Mouse (Mus musculus) heart, embryonic 14.5 days (tissue): ENCODE measurements around the gene Gm47841. TPM values are rescaled to one million over a fixed set of nuclear protein-coding genes. Genes with fewer than 3 reads are reported as not detected.

Experiments used
- ATAC-seq: fragments of 200-750 bp; cut with Nextera tagmentation; 2 replicates; pipeline ENCODE4 v1.8.0; 2017; ENCODE audit warnings: low read depth, moderate TSS enrichment; ENCODE audit not compliant: insufficient number of reproducible peaks, insufficient read depth, low FRiP score
- H3K27ac ChIP-seq, 2 experiments: fragments of 200-500 bp in 1 of 2; fragments of 300-500 bp in 1 of 2; sonication (generic) in 1 of 2; replicated peaks in 1 of 2; 2 replicates each; pipeline ENCODE4 v1.5.1; 2012 to 2014; ENCODE audit warnings: low read depth in 2 of 2, low read length in 2 of 2, control low read depth in 1 of 2, mild to moderate bottlenecking in 1 of 2, mixed read lengths in 1 of 2; ENCODE audit not compliant: control insufficient read depth in 1 of 2, insufficient read depth in 1 of 2
- H3K27me3 ChIP-seq: fragments of 300-500 bp; sonication (generic); 2 replicates; pipeline ENCODE4 v1.6.1; 2014; ENCODE audit warnings: mild to moderate bottlenecking, low read length, control low read depth; ENCODE audit not compliant: control insufficient read depth, insufficient read depth
- H3K36me3 ChIP-seq: fragments of 300-500 bp; sonication (generic); 2 replicates; pipeline ENCODE4 v1.6.1; 2014; ENCODE audit warnings: mild to moderate bottlenecking, control low read depth, low read length, mixed read lengths; ENCODE audit not compliant: control insufficient read depth, insufficient read depth
- H3K4me1 ChIP-seq, 2 experiments: fragments of 200-500 bp in 1 of 2; fragments of 300-500 bp in 1 of 2; sonication (generic) in 1 of 2; 2 replicates each; pipeline ENCODE4 v1.6.1; 2012 to 2014; ENCODE audit warnings: low read length in 2 of 2, control low read depth in 1 of 2, mixed read lengths in 1 of 2; ENCODE audit not compliant: control insufficient read depth in 2 of 2, insufficient read depth in 2 of 2
- H3K4me2 ChIP-seq: fragments of 300-500 bp; sonication (generic); 2 replicates; pipeline ENCODE4 v1.6.1; 2014; ENCODE audit warnings: mild to moderate bottlenecking, low read length
- H3K4me3 ChIP-seq, 2 experiments: fragments of 200-500 bp in 1 of 2; fragments of 300-500 bp in 1 of 2; sonication (generic) in 1 of 2; 2 replicates each; pipeline ENCODE4 v1.5.1; 2012 to 2014; ENCODE audit warnings: low read length in 2 of 2, mild to moderate bottlenecking in 2 of 2, control low read depth in 1 of 2, low read depth in 1 of 2, moderate library complexity in 1 of 2; ENCODE audit not compliant: control insufficient read depth in 1 of 2, insufficient read depth in 1 of 2
- H3K9ac ChIP-seq: fragments of 300-500 bp; sonication (generic); 2 replicates; pipeline ENCODE4 v1.6.1; 2014; ENCODE audit warnings: mild to moderate bottlenecking, low read length
- H3K9me3 ChIP-seq: fragments of 300-500 bp; sonication (generic); 2 replicates; pipeline ENCODE4 v1.6.1; 2016; ENCODE audit warnings: low read length, control low read depth; ENCODE audit not compliant: control insufficient read depth
- WGBS: fragments of 180-500 bp; shearing (Covaris S2); extraction: QIAGEN DNeasy Blood & Tissue Kit; methylation state at CpG from one replicate; pipeline ENCODE4 v1.1.7; 2014; 5-methylcytosine and 5-hydroxymethylcytosine counted together
- polyA plus RNA-seq: library from polyadenylated mRNA; unstranded; fragments of >200 nt; fragmentation: Nextera tagmentation; extraction: Ambion mirVana; gene quantifications from 2 replicates; pipeline ENCODE4 v1.2.1, GENCODE M21; 2014

Gm47841 gene
- polyA plus RNA-seq, 1 experiment from 2014 or later: not detected

DNA sequence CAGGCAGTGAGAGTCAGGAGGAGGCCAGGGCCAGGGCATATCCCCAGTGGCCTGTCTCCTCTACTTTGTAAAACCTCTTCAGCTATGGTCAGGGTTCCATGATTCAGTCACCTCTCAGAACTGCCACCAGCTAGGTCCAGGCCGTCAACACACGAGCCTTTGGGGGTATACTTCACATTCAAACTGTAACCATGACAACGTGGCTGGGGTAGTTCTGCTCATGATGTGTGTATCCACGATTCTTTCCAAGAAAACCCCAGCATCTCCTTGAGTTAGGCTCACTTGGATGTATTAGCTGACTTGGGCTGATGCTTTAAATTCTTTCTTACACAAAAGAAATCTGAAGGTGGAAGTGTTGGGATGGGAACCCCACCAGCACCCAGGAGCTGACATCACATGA, 41.1 kb upstream of the Gm47841 start:
- ATAC-seq: no peak
- no peak overlapping the region for H3K4me2 ChIP-seq
- peaks cover 0 to 6% of the 10 kb centered on the region in 2 experiments; a peak in 1 of 4 replicates for H3K4me1 ChIP-seq
- H3K36me3 ChIP-seq: no peaks in the 10 kb centered on the region
- H3K27ac ChIP-seq: no peak overlapping the region
- H3K9me3 ChIP-seq: no peaks in the 10 kb centered on the region
- WGBS: 70% methylated on average over 4 of the region's 4 CpGs
- no peaks in the 10 kb centered on the region for H3K27me3 ChIP-seq
- H3K9ac ChIP-seq: no peak overlapping the region
- no peak overlapping the region for H3K4me3 ChIP-seq

DNA sequence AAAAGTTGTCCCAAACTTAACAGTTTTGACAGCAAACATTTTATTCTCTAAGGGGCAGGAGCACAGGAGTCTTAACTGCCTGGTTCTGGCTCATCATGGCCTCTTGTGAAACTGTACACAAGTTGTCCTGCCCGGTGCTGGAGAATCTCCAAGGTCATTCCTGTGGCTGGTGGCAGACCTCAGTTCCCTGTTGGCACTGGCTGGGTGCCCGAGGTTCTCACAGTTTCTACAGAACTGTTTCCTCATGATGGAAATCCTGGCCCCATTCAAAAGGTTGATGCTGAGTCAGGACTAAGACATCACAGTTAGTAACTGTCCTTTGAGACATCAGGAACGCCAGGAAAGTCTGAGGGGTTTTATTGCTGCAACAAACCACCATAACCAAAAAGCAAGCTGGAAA, 39.8 kb upstream of the Gm47841 start:
- 61% methylated on average over 3 of the region's 3 CpGs for WGBS
- Histone ChIP-seq H3K4me2 (no peak overlapping the region), H3K9ac (no peak overlapping the region), H3K27me3 (no peaks in the 10 kb centered on the region), H3K27ac (no peak overlapping the region), H3K9me3 (no peaks in the 10 kb centered on the region), H3K4me1 (no peaks in the 10 kb centered on the region), H3K36me3 (no peaks in the 10 kb centered on the region), H3K4me3 (no peak overlapping the region)
- no peak for ATAC-seq

DNA sequence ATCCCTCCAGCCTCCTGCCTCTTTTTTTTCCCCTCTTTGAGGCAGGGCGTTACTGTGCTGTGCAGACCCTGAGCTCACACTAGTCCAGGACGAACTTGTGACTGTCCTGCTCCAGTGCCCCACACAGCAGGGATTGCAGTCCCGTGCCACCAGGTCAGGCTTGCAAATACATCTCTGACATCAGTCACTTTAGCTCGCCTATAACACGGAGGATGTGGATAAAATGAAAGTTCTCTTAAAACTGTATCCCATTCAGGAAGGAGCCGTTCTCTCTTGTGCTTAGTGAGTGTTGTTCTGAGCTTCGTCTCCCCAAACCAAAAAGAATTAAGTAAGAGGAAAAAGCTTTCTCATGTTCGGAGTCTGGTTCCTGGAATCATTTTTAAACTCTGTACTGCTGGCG, 39.3 kb upstream of the Gm47841 start:
- Histone ChIP-seq H3K4me3 (no peak overlapping the region), H3K9ac (no peak overlapping the region), H3K9me3 (no peaks in the 10 kb centered on the region), H3K36me3 (no peaks in the 10 kb centered on the region), H3K4me1 (no peaks in the 10 kb centered on the region), H3K27me3 (no peaks in the 10 kb centered on the region), H3K4me2 (no peak overlapping the region), H3K27ac (no peak overlapping the region)
- 73% methylated on average over 9 of the region's 9 CpGs for WGBS
- ATAC-seq: no peak

DNA sequence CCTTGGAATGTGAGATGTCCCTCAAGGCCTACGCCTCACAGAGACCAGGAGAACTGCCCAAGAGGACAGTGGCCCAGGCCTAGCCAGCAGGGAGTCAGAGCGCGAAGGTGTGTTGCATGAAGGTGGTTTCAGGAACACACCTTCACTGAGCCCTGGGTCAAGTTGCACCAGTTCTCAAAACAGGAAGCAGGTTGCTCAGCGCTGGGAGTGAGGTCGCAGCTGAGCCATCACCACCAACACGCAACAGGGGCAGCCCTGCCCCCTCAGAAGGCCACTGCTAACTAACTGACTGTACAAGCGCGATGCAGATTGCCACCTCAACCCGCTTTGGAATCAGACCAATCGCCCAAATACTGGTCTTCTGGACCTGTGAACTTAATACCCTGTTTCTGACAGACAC, 37.3 kb upstream of the Gm47841 start:
- no peak for ATAC-seq
- 56% methylated on average over 10 of the region's 10 CpGs for WGBS
- H3K9me3 ChIP-seq: no peaks in the 10 kb centered on the region
- H3K27me3 ChIP-seq: no peaks in the 10 kb centered on the region
- no peak overlapping the region for H3K4me2 ChIP-seq
- no peaks in the 10 kb centered on the region for H3K36me3 ChIP-seq
- peaks cover 0 to 4% of the 10 kb centered on the region in 2 experiments; a peak in 2 of 4 replicates for H3K4me1 ChIP-seq
- no peak overlapping the region for H3K4me3 ChIP-seq
- no peak overlapping the region for H3K27ac ChIP-seq
- no peak overlapping the region for H3K9ac ChIP-seq

GRCm38 (mm10) chr15:101082236-101082635, 35.0 kb upstream of the Gm47841 start:
- Histone ChIP-seq H3K9me3 (no peaks in the 10 kb centered on the region), H3K27me3 (peaks cover 8% of the 10 kb centered on the region), H3K4me2 (no peak overlapping the region), H3K9ac (no peak overlapping the region), H3K27ac (no peak overlapping the region), H3K36me3 (no peaks in the 10 kb centered on the region), H3K4me3 (no peak overlapping the region), H3K4me1 (peaks cover 6 to 12% of the 10 kb centered on the region in 2 experiments; a peak in 3 of 4 replicates)
- ATAC-seq: no peak
- 57% methylated on average over 4 of the region's 4 CpGs for WGBS

DNA sequence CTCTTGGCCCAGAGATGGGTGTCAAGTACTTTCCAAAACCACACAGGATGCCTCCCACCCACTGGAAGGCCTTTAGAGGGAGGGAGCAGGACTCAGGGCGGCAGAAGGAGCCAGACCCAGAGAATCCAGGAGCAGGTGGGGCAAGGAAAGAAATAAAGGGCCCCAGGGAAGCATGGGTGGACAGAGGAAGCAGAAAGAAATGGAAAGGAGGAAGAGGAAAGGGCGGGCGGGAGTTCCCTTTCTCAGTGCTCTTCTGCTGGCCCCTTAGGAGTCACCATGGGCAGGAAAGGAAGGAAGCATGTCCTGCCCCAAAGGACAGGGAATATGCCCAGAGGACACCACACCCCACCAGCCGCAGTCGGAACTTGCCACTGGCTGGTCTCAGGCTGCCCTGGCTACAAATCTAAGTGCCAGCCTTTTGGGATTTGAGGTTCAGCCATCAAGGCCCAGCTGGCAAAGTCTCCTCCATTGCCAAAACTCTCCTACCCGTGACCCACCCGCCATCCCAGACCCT, 33.9 kb upstream of the Gm47841 start:
- no peak overlapping the region for H3K27ac ChIP-seq
- H3K9me3 ChIP-seq: no peaks in the 10 kb centered on the region
- no peak overlapping the region for H3K9ac ChIP-seq
- 82% methylated on average over 7 of the region's 7 CpGs for WGBS
- ATAC-seq: no peak
- peaks cover 8 to 22% of the 10 kb centered on the region in 2 experiments; a peak in 3 of 4 replicates for H3K4me1 ChIP-seq
- H3K36me3 ChIP-seq: no peaks in the 10 kb centered on the region
- H3K4me3 ChIP-seq: no peak overlapping the region
- H3K4me2 ChIP-seq: no peak overlapping the region
- peaks cover 19% of the 10 kb centered on the region for H3K27me3 ChIP-seq

GRCm38 (mm10) chr15:101080031-101080520, 32.9 kb upstream of the Gm47841 start:
- H3K9ac ChIP-seq: no peak overlapping the region
- H3K4me2 ChIP-seq: no peak overlapping the region
- peaks cover 10 to 31% of the 10 kb centered on the region in 2 experiments; a peak in 3 of 4 replicates for H3K4me1 ChIP-seq
- no peak overlapping the region for H3K27ac ChIP-seq
- ATAC-seq: no peak
- no peak overlapping the region for H3K4me3 ChIP-seq
- 83% methylated on average over 9 of the region's 9 CpGs for WGBS
- H3K27me3 ChIP-seq: peaks cover 23% of the 10 kb centered on the region
- no peaks in the 10 kb centered on the region for H3K9me3 ChIP-seq
- H3K36me3 ChIP-seq: no peaks in the 10 kb centered on the region

DNA sequence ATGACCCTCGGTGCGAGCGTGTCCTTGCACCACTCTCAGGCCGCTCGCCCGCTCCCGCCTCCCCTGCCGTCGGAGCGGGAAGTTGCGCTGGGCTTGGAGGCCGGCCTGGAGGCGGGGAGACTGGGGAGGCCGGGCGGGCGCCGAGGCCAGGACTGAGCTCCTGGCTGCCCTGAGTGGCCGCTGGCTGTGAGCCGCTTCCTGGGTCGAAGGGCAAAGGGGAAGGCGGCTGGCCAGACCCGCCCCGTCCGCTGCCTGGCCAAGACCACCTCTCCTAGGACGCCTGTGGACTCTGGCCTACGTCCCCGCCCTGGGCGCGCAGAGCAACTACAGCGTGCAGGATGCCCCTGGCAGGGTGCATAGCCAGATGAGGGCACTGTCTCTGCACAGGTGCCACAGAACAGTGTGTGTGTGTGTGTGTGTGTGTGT, 31.5 kb upstream of the Gm47841 start:
- peak overlapping the region; percentile 67 to 68; a peak in 3 of 4 replicates for H3K27ac ChIP-seq

More for the DNA sequence above, 31.5 kb upstream of the Gm47841 start:
- Histone ChIP-seq H3K4me2 (peak overlapping the region; percentile 79), H3K36me3 (no peaks in the 10 kb centered on the region), H3K9me3 (no peaks in the 10 kb centered on the region), H3K4me1 (peaks cover 10 to 32% of the 10 kb centered on the region in 2 experiments; a peak in 3 of 4 replicates), H3K4me3 (peak overlapping the region; percentile 64 to 69), H3K27me3 (peaks cover 23% of the 10 kb centered on the region), H3K9ac (peak overlapping the region; percentile 83)
- WGBS: 1% methylated on average over 30 of the region's 30 CpGs
- peak; percentile 64 for ATAC-seq
